Mouse (Mus musculus) bone marrow macrophage, adult 2 months (primary cell): ENCODE measurements at regions not wholly inside any gene's neighbourhood (a gene's known extent, or its start where the extent isn't known, plus 50 kb on each side); places are given as distances from the start of the nearest gene placed in this dataset.

Experiments used
- CTCF ChIP-seq: IDR thresholded peaks from 2 replicates; pipeline ENCODE4 v1.5.1; 2012; ENCODE audit warnings: low read depth, mild to moderate bottlenecking, low read length, moderate library complexity
- POLR2A ChIP-seq: IDR thresholded peaks from 2 replicates; pipeline ENCODE4 v1.6.1; 2012; ENCODE audit warnings: mild to moderate bottlenecking, low read depth, low read length, borderline replicate concordance

DNA sequence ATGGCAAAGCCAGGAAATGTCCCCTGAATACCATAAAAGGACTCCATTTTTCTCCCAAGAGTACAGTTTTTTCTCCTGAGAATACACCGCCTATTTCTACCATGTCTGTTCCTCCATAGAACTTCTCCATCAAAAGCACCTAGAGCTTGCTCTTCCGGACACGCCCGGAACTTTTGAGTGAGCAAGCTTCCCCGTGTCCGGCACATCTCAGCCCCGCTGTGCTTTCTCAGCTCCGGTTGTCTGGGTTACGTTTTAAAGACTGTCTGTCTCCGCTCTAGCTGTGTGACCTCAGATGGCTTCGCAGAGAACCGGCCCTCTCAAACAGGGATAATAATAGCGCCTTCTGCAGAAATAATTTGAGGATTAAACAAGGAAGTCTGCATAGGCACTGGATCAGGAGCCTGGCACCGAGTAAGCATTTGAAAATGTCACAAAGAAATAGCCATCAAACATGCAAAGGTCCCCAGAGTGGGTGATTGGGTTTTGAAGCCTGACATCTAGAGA is 122.8 kb downstream of the Ddx11 start:
- no peak for TF ChIP-seq CTCF
- no peak for TF ChIP-seq POLR2A
